Comparison of ENCODE assay signal across 9 mouse cellular contexts in the genomic region with DNA sequence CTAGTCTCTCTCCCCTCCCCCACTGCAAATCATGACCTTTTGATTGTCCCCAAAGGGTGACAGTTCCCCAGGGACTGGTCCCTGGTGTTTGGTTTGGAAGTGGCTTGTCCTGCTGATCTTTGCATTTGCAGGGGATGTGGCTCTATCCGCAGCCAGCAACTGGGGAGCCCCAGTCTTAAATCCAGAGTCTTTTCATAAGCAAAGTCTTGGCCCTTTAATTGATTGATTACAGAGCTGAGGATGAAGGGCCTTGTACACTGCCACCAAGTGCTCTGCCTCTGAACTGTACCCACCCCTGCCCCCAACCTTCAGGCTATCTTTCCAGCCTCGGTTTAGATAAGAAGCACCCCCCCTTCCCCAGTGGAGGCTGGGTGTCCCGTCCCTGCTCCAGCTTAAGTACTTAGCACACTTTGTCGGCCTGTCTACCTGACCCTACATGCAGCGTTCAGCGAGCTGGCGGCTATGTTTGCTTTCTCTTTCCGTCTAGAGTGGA. TPM values are rescaled to one million over a fixed set of nuclear protein-coding genes. Genes with fewer than 3 reads are reported as not detected.
DNase-seq lines count a peak whose midpoint lies in the region; ATAC-seq and TF ChIP-seq lines count a peak whose summit lies in the region.
"Had no signal": no experiment of that assay in that cellular context is flagged by ENCODE, and none has a peak within 500 bp of the region (broad histone marks: within the 10 kb centered on the region; RNA-seq: fewer than 3 reads in every experiment).

No protein-coding gene starts in this region.

- 10% methylated on average over 8 of the region's 8 CpGs for WGBS in heart, embryonic 16.5 days
- WGBS in limb, embryonic 11.5 days, result 10% methylated on average over 8 of the region's 8 CpGs
- 4% methylated on average over 8 of the region's 8 CpGs for WGBS in neural tube, embryonic 11.5 days

- H3K9ac ChIP-seq in heart, embryonic 16.5 days (ENCODE audit: low read length), result peak overlapping the region; percentile 55
- peak overlapping the region; percentile 34 for H3K9ac ChIP-seq in limb, embryonic 11.5 days (ENCODE audit: low read length)
- no peak overlapping the region for H3K9ac ChIP-seq in neural tube, embryonic 11.5 days (ENCODE audit: low read length)
- H3K9ac ChIP-seq: midbrain, embryonic 12.5 days had no signal

- peak overlapping the region; percentile 49 for H3K4me2 ChIP-seq in heart, embryonic 16.5 days (ENCODE audit: low read depth, low read length)
- peak overlapping the region; percentile 32 for H3K4me2 ChIP-seq in limb, embryonic 11.5 days (ENCODE audit: low read depth, severe bottlenecking)
- H3K4me2 ChIP-seq in neural tube, embryonic 11.5 days (ENCODE audit: low read depth), result no peak overlapping the region
- H3K4me2 ChIP-seq: midbrain, embryonic 12.5 days had no signal

- intact Hi-C loops in gastrocnemius, adult 2 months (cut with DNase I), result no loop called here

- no peaks in the 10 kb centered on the region for H3K36me3 ChIP-seq in heart, embryonic 16.5 days (ENCODE audit: control insufficient read depth, insufficient read depth)
- H3K36me3 ChIP-seq in limb, embryonic 11.5 days (ENCODE audit: control insufficient read depth, insufficient read depth, low read length), result no peaks in the 10 kb centered on the region
- H3K36me3 ChIP-seq in neural tube, embryonic 11.5 days (ENCODE audit: control insufficient read depth, insufficient read depth, low read length), result no peaks in the 10 kb centered on the region
- H3K36me3 ChIP-seq: midbrain, embryonic 12.5 days had no signal

- H3K27me3 ChIP-seq in heart, embryonic 16.5 days (ENCODE audit: control insufficient read depth, insufficient read depth, low read length), result no peaks in the 10 kb centered on the region
- no peaks in the 10 kb centered on the region for H3K27me3 ChIP-seq in limb, embryonic 11.5 days (ENCODE audit: control insufficient read depth, insufficient read depth, low read length)
- H3K27me3 ChIP-seq in neural tube, embryonic 11.5 days (ENCODE audit: control insufficient read depth, insufficient read depth, low read length), result 0 out of 2 replicates have a peak, but pooled peaks cover 3% of the 10 kb centered on the region

- no peak for TF ChIP-seq CTCF in gastrocnemius, adult 2 months (IDR thresholded peaks at IDR 0.05)

- peak; percentile 45 for ATAC-seq in heart, embryonic 16.5 days (replicated peaks; ENCODE audit: extremely low read depth, insufficient read depth, low FRiP score)
- no peak for ATAC-seq in limb, embryonic 11.5 days (ENCODE audit: insufficient number of reproducible peaks, low FRiP score, low TSS enrichment, low read depth)
- no peak for ATAC-seq in neural tube, embryonic 11.5 days (ENCODE audit: insufficient read depth, low FRiP score, low TSS enrichment)

- peak overlapping the region; percentile 49 for H3K4me3 ChIP-seq in gastrocnemius, adult 2 months
- H3K4me3 ChIP-seq in heart, embryonic 16.5 days (ENCODE audit: low read length), result no peak overlapping the region
- no peak overlapping the region for H3K4me3 ChIP-seq in limb, embryonic 11.5 days (ENCODE audit: low read depth, low read length)
- no peak overlapping the region for H3K4me3 ChIP-seq in neural tube, embryonic 11.5 days (ENCODE audit: low read depth, low read length)
- H3K4me3 ChIP-seq: midbrain, embryonic 12.5 days had no signal

- no peak for DNase-seq in gastrocnemius, adult 2 months
- no peak for DNase-seq in gastrocnemius, postnatal 4 days (ENCODE audit: low spot score in 2 of 2)
- peak; percentile 53 for DNase-seq in limb, embryonic 11.5 days (ENCODE audit: low spot score)
- peak; percentile 37 for DNase-seq in neural tube, embryonic 11.5 days (ENCODE audit: low spot score)
- DNase-seq in layer of hippocampus, postnatal 25 days (ENCODE audit: extremely low spot score in 1 of 2, low spot score in 1 of 2), result no peak
- no peak for DNase-seq in cerebellum, postnatal 25 days
- no peak for DNase-seq in adrenal gland, adult 18-20 months (ENCODE audit: low spot score in 2 of 2)

- no peaks in the 10 kb centered on the region for H3K9me3 ChIP-seq in heart, embryonic 16.5 days (replicated peaks; ENCODE audit: control insufficient read depth, low read length)
- H3K9me3 ChIP-seq in limb, embryonic 11.5 days (ENCODE audit: control insufficient read depth, low read length), result no peaks in the 10 kb centered on the region
- no peaks in the 10 kb centered on the region for H3K9me3 ChIP-seq in neural tube, embryonic 11.5 days (ENCODE audit: control insufficient read depth, low read length)
- H3K9me3 ChIP-seq: midbrain, embryonic 12.5 days had no signal

- peaks cover 59% of the 10 kb centered on the region for H3K4me1 ChIP-seq in heart, embryonic 16.5 days (ENCODE audit: control insufficient read depth, insufficient read depth, low read length)
- peaks cover 47% of the 10 kb centered on the region for H3K4me1 ChIP-seq in limb, embryonic 11.5 days (ENCODE audit: control insufficient read depth, insufficient read depth, low read length)
- peaks cover 31% of the 10 kb centered on the region for H3K4me1 ChIP-seq in neural tube, embryonic 11.5 days (ENCODE audit: control insufficient read depth, insufficient read depth, low read length)

- H3K27ac ChIP-seq in gastrocnemius, adult 2 months, result peak overlapping the region; percentile 74
- peak overlapping the region; percentile 76 for H3K27ac ChIP-seq in heart, embryonic 16.5 days (ENCODE audit: low read length)
- peak overlapping the region; percentile 72 for H3K27ac ChIP-seq in limb, embryonic 11.5 days (replicated peaks; ENCODE audit: low read depth, low read length)
- H3K27ac ChIP-seq in neural tube, embryonic 11.5 days (ENCODE audit: low read depth, low read length), result no peak overlapping the region; the same call in 1 of the 2 replicates
- H3K27ac ChIP-seq: midbrain, embryonic 12.5 days had no signal

RNA-seq across cellular contexts. Expression of a gene that starts 9.2 kb away (rescaled TPM):
- 1 to 10 TPM; 8.3 to 9.8 TPM for total RNA-seq in gastrocnemius, adult 2 months (2021)
- total RNA-seq in gastrocnemius, postnatal 4 days (2021), result 10 to 100 TPM; 19.0 to 21.6 TPM
- polyA plus RNA-seq in heart, embryonic 16.5 days (2015; fragmentation: Nextera tagmentation; extraction: Ambion mirVana), result 17.7 and 18.2 TPM in 2 replicates
- polyA plus RNA-seq in limb, embryonic 11.5 days (2014; fragmentation: Nextera tagmentation; extraction: Ambion mirVana), result 6.2 and 8.5 TPM in 2 replicates
- 6.1 and 6.5 TPM in 2 replicates for polyA plus RNA-seq in neural tube, embryonic 11.5 days (2014; fragmentation: Nextera tagmentation; extraction: Ambion mirVana)
- 1 to 10 TPM; 1.0 to 2.3 TPM for total RNA-seq in layer of hippocampus, postnatal 25 days (2021)
- 1 to 10 TPM; 5.8 to 8.0 TPM for total RNA-seq in adrenal gland, adult 18-20 months (2021)

RNA-seq across cellular contexts. Expression of a gene that starts 18.5 kb away (rescaled TPM):
- total RNA-seq in gastrocnemius, adult 2 months (2021), result 1 to 10 TPM; 6.2 to 6.9 TPM
- 10 to 100 TPM; 15.6 to 16.9 TPM for total RNA-seq in gastrocnemius, postnatal 4 days (2021)
- 26.2 and 28.3 TPM in 2 replicates for polyA plus RNA-seq in heart, embryonic 16.5 days (2015; fragmentation: Nextera tagmentation; extraction: Ambion mirVana)
- polyA plus RNA-seq in limb, embryonic 11.5 days (2014; fragmentation: Nextera tagmentation; extraction: Ambion mirVana), result 29.2 and 32.8 TPM in 2 replicates
- 26.1 and 29.8 TPM in 2 replicates for polyA plus RNA-seq in neural tube, embryonic 11.5 days (2014; fragmentation: Nextera tagmentation; extraction: Ambion mirVana)
- 10 to 100 TPM in 1 of 2 experiments, 1 to 10 TPM in 1; 9.4 to 10.9 TPM for total RNA-seq in layer of hippocampus, postnatal 25 days (2021)
- total RNA-seq in adrenal gland, adult 18-20 months (2021), result 10 to 100 TPM; 15.5 to 20.3 TPM

RNA-seq across cellular contexts. Expression of a gene that starts 19.6 kb away (rescaled TPM):
- total RNA-seq in gastrocnemius, adult 2 months (2021), result 10 to 100 TPM; 14.5 to 19.2 TPM
- total RNA-seq in gastrocnemius, postnatal 4 days (2021), result 10 to 100 TPM; 26.1 to 26.8 TPM
- polyA plus RNA-seq in heart, embryonic 16.5 days (2015; fragmentation: Nextera tagmentation; extraction: Ambion mirVana), result 18.9 and 22.1 TPM in 2 replicates
- polyA plus RNA-seq in limb, embryonic 11.5 days (2014; fragmentation: Nextera tagmentation; extraction: Ambion mirVana), result 16.2 and 16.5 TPM in 2 replicates
- 16.4 and 19.1 TPM in 2 replicates for polyA plus RNA-seq in neural tube, embryonic 11.5 days (2014; fragmentation: Nextera tagmentation; extraction: Ambion mirVana)
- 10 to 100 TPM; 19.9 to 21.8 TPM for total RNA-seq in layer of hippocampus, postnatal 25 days (2021)
- 10 to 100 TPM; 55.1 to 59.8 TPM for total RNA-seq in adrenal gland, adult 18-20 months (2021)

RNA-seq across cellular contexts. Expression of a gene that starts 25.1 kb away (rescaled TPM):
- not detected for total RNA-seq in gastrocnemius, adult 2 months (2021)
- total RNA-seq in gastrocnemius, postnatal 4 days (2021), result under 1 TPM; 0.37 to 0.60 TPM
- polyA plus RNA-seq in heart, embryonic 16.5 days (2015; fragmentation: Nextera tagmentation; extraction: Ambion mirVana), result 0.17 and 1.7 TPM in 2 replicates
- 0.11 TPM in 1 of 2 replicates, not detected in the other for polyA plus RNA-seq in limb, embryonic 11.5 days (2014; fragmentation: Nextera tagmentation; extraction: Ambion mirVana)
- polyA plus RNA-seq in neural tube, embryonic 11.5 days (2014; fragmentation: Nextera tagmentation; extraction: Ambion mirVana), result 0.12 and 0.13 TPM in 2 replicates
- under 1 TPM; 0.27 to 0.28 TPM for total RNA-seq in layer of hippocampus, postnatal 25 days (2021)
- total RNA-seq in adrenal gland, adult 18-20 months (2021), result not detected

Comparison
In these comparisons a context has a peak if more than half of its experiments do, and no peak if none do; other contexts are left out.
1. DNase-seq: peak in limb, embryonic 11.5 days (single experiment) and neural tube, embryonic 11.5 days (single experiment); none in gastrocnemius, adult 2 months (single experiment), gastrocnemius, postnatal 4 days (0 of 2), layer of hippocampus, postnatal 25 days (0 of 2), cerebellum, postnatal 25 days (0 of 2) and adrenal gland, adult 18-20 months (0 of 2).